Mouse (Mus musculus): ENCODE data around the gene Cpxm2.

DNA sequence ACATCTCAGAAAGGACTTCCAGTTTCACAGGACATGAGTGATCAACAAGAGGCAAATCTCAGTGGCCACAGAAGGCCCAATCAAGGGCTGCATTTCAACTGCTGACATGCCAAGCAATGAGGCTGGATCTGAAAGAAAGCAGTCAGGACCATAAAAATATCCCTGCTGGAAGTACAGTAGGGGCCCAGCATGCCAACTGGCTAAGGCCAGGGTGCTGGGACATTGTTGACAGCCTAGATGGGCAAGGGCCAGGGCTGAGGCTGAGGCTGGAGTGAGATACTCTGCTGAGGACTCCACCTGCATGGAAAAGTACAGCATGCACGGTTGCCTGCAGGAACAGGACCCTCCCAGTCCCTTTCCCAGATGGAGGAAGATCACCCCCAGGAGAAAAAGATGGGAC is 42.0 kb upstream of the Cpxm2 start:
- TF ChIP-seq CTCF (IDR thresholded peaks at IDR 0.05; ENCODE audit: borderline replicate concordance, extremely low read depth, insufficient read depth, insufficient read length) (no peak), POLR2A (IDR thresholded peaks at IDR 0.05; ENCODE audit: borderline replicate concordance, extremely low read depth, insufficient read depth, insufficient read length, poor library complexity, severe bottlenecking) (no peak)

All from brain, embryonic 14.5 days (tissue).